Mouse (Mus musculus): ENCODE measurements around the gene Git2. TPM values are rescaled to one million over a fixed set of nuclear protein-coding genes. Genes with fewer than 3 reads are reported as not detected.

The Git2 gene
- polyA plus RNA-seq, 1 experiment, result 21.6 TPM

GRCm38 (mm10) chr5:114805436-114806350 lies 30.4 kb upstream of the Git2 start:
- no peak for TF ChIP-seq POLR2AphosphoS2 (IDR thresholded peaks at IDR 0.05; ENCODE audit: insufficient read length, low read depth)
- no peak for TF ChIP-seq TCF12 (IDR thresholded peaks at IDR 0.05; ENCODE audit: insufficient read depth, poor library complexity, severe bottlenecking)
- TF ChIP-seq USF1 (IDR thresholded peaks at IDR 0.05; ENCODE audit: low read depth), result no peak
- TF ChIP-seq POLR2A (IDR thresholded peaks at IDR 0.05; ENCODE audit: insufficient read length, low read depth), result no peak
- TF ChIP-seq MYOG (IDR thresholded peaks at IDR 0.05; ENCODE audit: control insufficient read depth in 1 of 3, insufficient read depth in 1 of 3, insufficient read length in 2 of 3, low read depth in 2 of 3), result no peak
- TF ChIP-seq E2F4 (IDR thresholded peaks at IDR 0.05; ENCODE audit: insufficient read depth), result no peak
- peaks cover 5% of the 10 kb centered on the region for H3K36me3 ChIP-seq (ENCODE audit: control insufficient read depth, insufficient read depth)
- no peak overlapping the region for H3K4me2 ChIP-seq (ENCODE audit: low read depth)
- H3K4me3 ChIP-seq, result no peak overlapping the region
- H3ac ChIP-seq (ENCODE audit: control insufficient read depth, insufficient read length), result no peak overlapping the region
- no peaks in the 10 kb centered on the region for H3K79me2 ChIP-seq (ENCODE audit: control insufficient read depth, insufficient read depth)
- H3K27me3 ChIP-seq (ENCODE audit: control insufficient read depth, insufficient read depth, insufficient read length), result no peaks in the 10 kb centered on the region

DNA sequence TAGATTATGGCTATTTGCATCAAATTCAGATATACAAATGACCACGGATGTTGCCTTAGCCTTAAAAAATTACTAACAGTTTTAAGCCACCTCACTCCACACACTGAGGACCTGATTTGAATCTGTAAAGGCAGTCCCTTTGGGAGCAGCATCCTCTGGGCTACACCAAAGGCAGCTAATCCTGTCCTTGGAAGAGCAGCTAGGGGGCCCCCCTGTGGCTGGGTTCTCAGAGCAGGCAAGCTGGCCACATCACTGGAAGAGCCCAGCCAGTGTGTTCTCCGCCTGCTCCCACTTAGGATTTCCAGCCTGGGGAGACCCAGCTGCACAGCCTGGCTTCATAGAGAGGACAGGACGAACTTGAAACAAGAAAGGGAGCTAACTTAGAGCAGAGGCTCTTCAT lies 29.6 kb upstream of the Git2 start:
- Histone ChIP-seq H3K4me3 (no peak overlapping the region), H3K27me3 (ENCODE audit: control insufficient read depth, insufficient read depth, insufficient read length) (no peaks in the 10 kb centered on the region), H3K36me3 (ENCODE audit: control insufficient read depth, insufficient read depth) (peaks cover 5% of the 10 kb centered on the region), H3K4me2 (ENCODE audit: low read depth) (no peak overlapping the region), H3ac (ENCODE audit: control insufficient read depth, insufficient read length) (no peak overlapping the region), H3K79me2 (ENCODE audit: control insufficient read depth, insufficient read depth) (no peaks in the 10 kb centered on the region)
- no peak for TF ChIP-seq TCF12 (IDR thresholded peaks at IDR 0.05; ENCODE audit: insufficient read depth, poor library complexity, severe bottlenecking)
- TF ChIP-seq POLR2A (IDR thresholded peaks at IDR 0.05; ENCODE audit: insufficient read length, low read depth), result no peak
- no peak for TF ChIP-seq MYOD1 (IDR thresholded peaks at IDR 0.05; ENCODE audit: control insufficient read depth in 1 of 3, insufficient read length in 2 of 3, low read depth in 2 of 3)
- no peak for TF ChIP-seq POLR2AphosphoS2 (IDR thresholded peaks at IDR 0.05; ENCODE audit: insufficient read length, low read depth)
- no peak for TF ChIP-seq MYOG (IDR thresholded peaks at IDR 0.05; ENCODE audit: control insufficient read depth in 1 of 3, insufficient read depth in 1 of 3, insufficient read length in 2 of 3, low read depth in 2 of 3)
- no peak for TF ChIP-seq E2F4 (IDR thresholded peaks at IDR 0.05; ENCODE audit: insufficient read depth)

DNA sequence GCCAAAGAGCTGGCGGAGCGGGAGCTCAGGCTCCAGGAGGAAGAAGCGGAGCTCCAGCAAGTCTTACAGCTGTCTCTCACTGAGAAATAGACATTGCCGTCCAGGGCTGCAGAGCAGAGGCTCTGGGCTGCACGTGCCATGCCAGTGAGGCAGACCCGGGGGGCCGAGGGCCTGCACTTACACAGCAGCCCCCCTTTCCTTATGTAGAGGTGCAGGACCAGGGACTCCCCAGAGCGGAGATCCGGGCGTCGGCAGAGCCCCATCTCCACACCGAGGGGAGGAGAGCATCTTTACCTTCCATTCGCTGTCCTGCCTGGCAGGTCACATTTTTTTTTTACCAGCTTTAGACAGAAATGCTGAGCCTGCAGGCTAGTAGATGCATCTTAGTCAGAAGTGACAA lies 29.0 kb upstream of the Git2 start:
- no peak for TF ChIP-seq POLR2AphosphoS2 (IDR thresholded peaks at IDR 0.05; ENCODE audit: insufficient read length, low read depth)
- TF ChIP-seq SRF (IDR thresholded peaks at IDR 0.05; ENCODE audit: control insufficient read depth, insufficient read length, low read depth), result no peak
- Histone ChIP-seq H3K36me3 (ENCODE audit: control insufficient read depth, insufficient read depth) (peaks cover 5% of the 10 kb centered on the region), H3K79me2 (ENCODE audit: control insufficient read depth, insufficient read depth) (no peaks in the 10 kb centered on the region), H3ac (ENCODE audit: control insufficient read depth, insufficient read length) (no peak overlapping the region), H3K4me2 (ENCODE audit: low read depth) (no peak overlapping the region), H3K4me3 (no peak overlapping the region), H3K27me3 (ENCODE audit: control insufficient read depth, insufficient read depth, insufficient read length) (no peaks in the 10 kb centered on the region)

- H3K27me3 ChIP-seq (ENCODE audit: control insufficient read depth, insufficient read depth, insufficient read length), result no peaks in the 10 kb centered on the region
- H3K36me3 ChIP-seq (ENCODE audit: control insufficient read depth, insufficient read depth), result peaks cover 9% of the 10 kb centered on the region
- no peak for TF ChIP-seq MYOG (IDR thresholded peaks at IDR 0.05; ENCODE audit: control insufficient read depth in 1 of 3, insufficient read depth in 1 of 3, insufficient read length in 2 of 3, low read depth in 2 of 3)
- TF ChIP-seq POLR2A (IDR thresholded peaks at IDR 0.05; ENCODE audit: insufficient read length, low read depth), result no peak
- TF ChIP-seq POLR2AphosphoS2 (IDR thresholded peaks at IDR 0.05; ENCODE audit: insufficient read length, low read depth), result no peak
- TF ChIP-seq MYOD1 (IDR thresholded peaks at IDR 0.05; ENCODE audit: control insufficient read depth in 1 of 3, insufficient read length in 2 of 3, low read depth in 2 of 3), result no peak
- no peak for TF ChIP-seq E2F4 (IDR thresholded peaks at IDR 0.05; ENCODE audit: insufficient read depth)
- no peak for TF ChIP-seq MAX (IDR thresholded peaks at IDR 0.05; ENCODE audit: low read depth)
- no peak for TF ChIP-seq TCF12 (IDR thresholded peaks at IDR 0.05; ENCODE audit: insufficient read depth, poor library complexity, severe bottlenecking)
- no peak for TF ChIP-seq CEBPB (IDR thresholded peaks at IDR 0.05; ENCODE audit: insufficient read depth, poor library complexity, severe bottlenecking)
- TF ChIP-seq TCF3 (IDR thresholded peaks at IDR 0.05; ENCODE audit: insufficient read length, low read depth), result no peak
- TF ChIP-seq USF1 (IDR thresholded peaks at IDR 0.05; ENCODE audit: low read depth), result no peak
- H3K79me2 ChIP-seq (ENCODE audit: control insufficient read depth, insufficient read depth), result no peaks in the 10 kb centered on the region
- H3ac ChIP-seq (ENCODE audit: control insufficient read depth, insufficient read length), result no peak overlapping the region
- no peak overlapping the region for H3K4me3 ChIP-seq
- no peak overlapping the region for H3K4me2 ChIP-seq (ENCODE audit: low read depth)
These were observed 27.9 kb upstream of the Git2 start for GRCm38 (mm10) chr5:114803231-114803630.

DNA sequence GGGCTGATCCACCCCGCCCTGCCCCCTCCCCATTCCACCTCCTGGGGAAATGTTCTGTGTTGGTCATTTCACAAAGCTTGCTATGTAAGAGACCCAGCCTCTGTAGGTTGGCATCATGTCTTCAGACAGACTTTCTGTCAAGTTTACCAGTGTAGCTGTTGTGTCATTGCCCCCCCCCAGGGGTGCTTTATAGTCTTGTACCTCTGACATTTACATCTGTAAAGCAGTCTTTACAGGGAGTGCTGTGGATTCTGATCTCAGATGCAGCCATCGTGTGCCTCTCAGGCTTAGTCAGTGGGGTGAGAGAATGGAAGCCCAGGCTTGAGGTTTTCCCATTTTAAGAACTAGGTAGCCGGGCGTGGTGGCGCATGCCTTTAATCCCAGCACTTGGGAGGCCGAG lies 26.5 kb upstream of the Git2 start:
- Histone ChIP-seq H3K27me3 (ENCODE audit: control insufficient read depth, insufficient read depth, insufficient read length) (no peaks in the 10 kb centered on the region), H3ac (ENCODE audit: control insufficient read depth, insufficient read length) (no peak overlapping the region), H3K36me3 (ENCODE audit: control insufficient read depth, insufficient read depth) (peaks cover 10% of the 10 kb centered on the region), H3K79me2 (ENCODE audit: control insufficient read depth, insufficient read depth) (no peaks in the 10 kb centered on the region), H3K4me2 (ENCODE audit: low read depth) (no peak overlapping the region), H3K4me3 (no peak overlapping the region)
- no peak for TF ChIP-seq USF1 (IDR thresholded peaks at IDR 0.05; ENCODE audit: low read depth)
- TF ChIP-seq TCF3 (IDR thresholded peaks at IDR 0.05; ENCODE audit: insufficient read length, low read depth), result no peak
- no peak for TF ChIP-seq MAX (IDR thresholded peaks at IDR 0.05; ENCODE audit: low read depth)
- TF ChIP-seq E2F4 (IDR thresholded peaks at IDR 0.05; ENCODE audit: insufficient read depth), result no peak
- TF ChIP-seq POLR2A (IDR thresholded peaks at IDR 0.05; ENCODE audit: insufficient read length, low read depth), result no peak
- TF ChIP-seq SRF (IDR thresholded peaks at IDR 0.05; ENCODE audit: control insufficient read depth, insufficient read length, low read depth), result no peak
- no peak for TF ChIP-seq TCF12 (IDR thresholded peaks at IDR 0.05; ENCODE audit: insufficient read depth, poor library complexity, severe bottlenecking)
- no peak for TF ChIP-seq MYOD1 (IDR thresholded peaks at IDR 0.05; ENCODE audit: control insufficient read depth in 1 of 3, insufficient read length in 2 of 3, low read depth in 2 of 3)
- TF ChIP-seq REST (IDR thresholded peaks at IDR 0.05; ENCODE audit: insufficient read depth, insufficient read length), result no peak
- no peak for TF ChIP-seq CEBPB (IDR thresholded peaks at IDR 0.05; ENCODE audit: insufficient read depth, poor library complexity, severe bottlenecking)
- no peak for TF ChIP-seq MYOG (IDR thresholded peaks at IDR 0.05; ENCODE audit: control insufficient read depth in 1 of 3, insufficient read depth in 1 of 3, insufficient read length in 2 of 3, low read depth in 2 of 3)
- no peak for TF ChIP-seq POLR2AphosphoS2 (IDR thresholded peaks at IDR 0.05; ENCODE audit: insufficient read length, low read depth)

Measured in myocyte (in vitro differentiated cells).